Mouse (Mus musculus) myocyte (in vitro differentiated cells): ENCODE results near the gene Isyna1. TPM values are rescaled to one million over a fixed set of nuclear protein-coding genes. Genes with fewer than 3 reads are reported as not detected.

Source experiments
- H3K27me3 ChIP-seq: one replicate; pipeline ENCODE4 v1.6.1; 2011; ENCODE audit not compliant: control insufficient read depth, insufficient read depth, insufficient read length
- H3K36me3 ChIP-seq: one replicate; pipeline ENCODE4 v1.6.1; 2011; ENCODE audit not compliant: control insufficient read depth, insufficient read depth
- H3K4me2 ChIP-seq: one replicate; pipeline ENCODE4 v1.6.1; 2011; ENCODE audit warnings: low read depth, control low read depth
- H3K4me3 ChIP-seq: one replicate; pipeline ENCODE4 v1.5.1; 2011; ENCODE audit warnings: mild to moderate bottlenecking, control low read depth, moderate library complexity
- H3K79me2 ChIP-seq: one replicate; pipeline ENCODE4 v1.6.1; 2011; ENCODE audit not compliant: control insufficient read depth, insufficient read depth
- H3ac ChIP-seq: one replicate; pipeline ENCODE4 v1.6.1; 2011; ENCODE audit not compliant: control insufficient read depth, insufficient read length
- CEBPB ChIP-seq: IDR thresholded peaks from 2 replicates; pipeline ENCODE4 v1.6.1; 2011; ENCODE audit warnings: mild to moderate bottlenecking, moderate library complexity; ENCODE audit not compliant: poor library complexity, insufficient read depth, severe bottlenecking
- E2F4 ChIP-seq: IDR thresholded peaks from one replicate; pipeline ENCODE4 v1.6.1; 2011; ENCODE audit warnings: mild to moderate bottlenecking, control low read depth, moderate library complexity; ENCODE audit not compliant: insufficient read depth
- MAX ChIP-seq: IDR thresholded peaks from one replicate; pipeline ENCODE4 v1.6.1; 2011; ENCODE audit warnings: low read depth, mild to moderate bottlenecking, control low read depth
- MYOD1 ChIP-seq, 3 experiments: IDR thresholded peaks; one replicate each; pipeline ENCODE4 v1.6.1; 2011; ENCODE audit warnings: control low read depth in 2 of 3, low read depth in 2 of 3, mild to moderate bottlenecking in 2 of 3, moderate library complexity in 1 of 3; ENCODE audit not compliant: insufficient read length in 2 of 3, control insufficient read depth in 1 of 3
- MYOG ChIP-seq, 3 experiments: IDR thresholded peaks; one replicate each; pipeline ENCODE4 v1.6.1; 2011; ENCODE audit warnings: control low read depth in 2 of 3, low read depth in 2 of 3, mild to moderate bottlenecking in 2 of 3; ENCODE audit not compliant: insufficient read length in 2 of 3, control insufficient read depth in 1 of 3, insufficient read depth in 1 of 3
- POLR2A ChIP-seq: IDR thresholded peaks from one replicate; pipeline ENCODE4 v1.6.1; 2011; ENCODE audit warnings: low read depth, mild to moderate bottlenecking, control low read depth, moderate library complexity; ENCODE audit not compliant: insufficient read length
- POLR2AphosphoS2 ChIP-seq: IDR thresholded peaks from one replicate; pipeline ENCODE4 v1.6.1; 2011; ENCODE audit warnings: low read depth, control low read depth; ENCODE audit not compliant: insufficient read length
- REST ChIP-seq: IDR thresholded peaks from one replicate; pipeline ENCODE4 v1.6.1; 2011; ENCODE audit warnings: mild to moderate bottlenecking, control low read depth, moderate library complexity; ENCODE audit not compliant: insufficient read depth, insufficient read length
- SRF ChIP-seq: IDR thresholded peaks from one replicate; pipeline ENCODE4 v1.6.1; 2011; ENCODE audit warnings: low read depth; ENCODE audit not compliant: control insufficient read depth, insufficient read length
- TCF12 ChIP-seq: IDR thresholded peaks from one replicate; pipeline ENCODE4 v1.6.1; 2011; ENCODE audit warnings: mild to moderate bottlenecking, control low read depth; ENCODE audit not compliant: poor library complexity, insufficient read depth, severe bottlenecking
- TCF3 ChIP-seq: IDR thresholded peaks from one replicate; pipeline ENCODE4 v1.6.1; 2011; ENCODE audit warnings: low read depth, control low read depth; ENCODE audit not compliant: insufficient read length
- USF1 ChIP-seq: IDR thresholded peaks from one replicate; pipeline ENCODE4 v1.6.1; 2011; ENCODE audit warnings: low read depth, mild to moderate bottlenecking, control low read depth, moderate library complexity
- polyA plus RNA-seq: library from polyadenylated mRNA; unstranded; fragments of >200 nt; fragmentation: generic; extraction: Trizol; gene quantifications from one replicate; pipeline ENCODE4 v1.2.1, GENCODE M21; 2012; ENCODE audit warnings: missing spikeins

Isyna1 gene
- polyA plus RNA-seq, 1 experiment: 40.4 TPM

DNA sequence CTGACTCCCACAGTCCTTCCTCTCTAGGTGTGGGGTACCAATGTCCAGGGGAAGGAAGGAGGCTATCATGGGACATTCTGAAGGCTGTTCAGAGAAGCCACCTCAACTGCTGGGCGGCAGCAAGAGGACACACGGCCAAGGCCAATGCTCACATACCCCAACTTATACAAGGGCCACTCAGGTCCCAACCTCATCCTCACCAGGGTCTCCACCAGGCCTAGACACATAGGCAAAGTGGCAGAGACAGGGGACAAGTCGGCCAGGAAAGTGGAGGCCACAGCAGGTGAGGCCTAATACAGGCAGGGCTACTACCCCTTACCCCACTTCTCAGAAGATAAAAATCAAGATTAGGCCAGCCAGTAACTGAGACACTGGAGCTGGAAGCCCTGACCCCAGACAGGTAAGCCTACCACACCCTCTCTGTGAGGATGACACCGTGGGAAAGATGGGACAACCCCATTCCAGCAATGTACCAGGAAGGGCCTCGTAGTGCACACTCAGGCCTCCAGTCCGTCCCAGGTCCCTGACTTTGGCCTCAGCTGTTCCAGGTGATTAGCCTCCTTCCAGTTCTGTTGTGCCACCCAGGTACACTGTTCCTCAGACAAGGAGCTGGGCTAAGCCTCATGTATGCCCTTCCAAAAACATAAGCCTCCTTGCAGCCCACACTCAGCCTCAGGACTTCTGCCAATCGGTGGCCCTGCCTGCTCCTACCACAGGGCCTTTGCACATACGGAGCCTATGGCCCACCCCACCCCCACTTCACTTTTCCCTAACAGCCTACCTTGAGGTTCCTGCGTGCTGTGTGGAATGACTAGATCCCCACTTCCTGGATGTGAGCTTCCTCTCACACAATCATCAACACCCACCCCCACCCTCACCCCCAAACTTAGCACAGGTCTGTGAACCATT lies 12.0 kb downstream of the Isyna1 start:
- no peaks in the 10 kb centered on the region for H3K27me3 ChIP-seq
- no peaks in the 10 kb centered on the region for H3K36me3 ChIP-seq
- TF ChIP-seq TCF3 (no peak), TCF12 (no peak), REST (no peak), MAX (no peak), MYOD1 (IDR thresholded peaks at IDR 0.05; ENCODE audit: control insufficient read depth in 1 of 3, insufficient read length in 2 of 3, low read depth in 2 of 3) (no peak), E2F4 (no peak), POLR2AphosphoS2 (no peak), POLR2A (no peak), CEBPB (no peak), MYOG (IDR thresholded peaks at IDR 0.05; ENCODE audit: control insufficient read depth in 1 of 3, insufficient read depth in 1 of 3, insufficient read length in 2 of 3, low read depth in 2 of 3) (no peak), USF1 (no peak), SRF (no peak)
- no peak overlapping the region for H3K4me2 ChIP-seq
- H3K4me3 ChIP-seq: no peak overlapping the region
- peaks cover 6% of the 10 kb centered on the region for H3K79me2 ChIP-seq
- H3ac ChIP-seq: no peak overlapping the region

DNA sequence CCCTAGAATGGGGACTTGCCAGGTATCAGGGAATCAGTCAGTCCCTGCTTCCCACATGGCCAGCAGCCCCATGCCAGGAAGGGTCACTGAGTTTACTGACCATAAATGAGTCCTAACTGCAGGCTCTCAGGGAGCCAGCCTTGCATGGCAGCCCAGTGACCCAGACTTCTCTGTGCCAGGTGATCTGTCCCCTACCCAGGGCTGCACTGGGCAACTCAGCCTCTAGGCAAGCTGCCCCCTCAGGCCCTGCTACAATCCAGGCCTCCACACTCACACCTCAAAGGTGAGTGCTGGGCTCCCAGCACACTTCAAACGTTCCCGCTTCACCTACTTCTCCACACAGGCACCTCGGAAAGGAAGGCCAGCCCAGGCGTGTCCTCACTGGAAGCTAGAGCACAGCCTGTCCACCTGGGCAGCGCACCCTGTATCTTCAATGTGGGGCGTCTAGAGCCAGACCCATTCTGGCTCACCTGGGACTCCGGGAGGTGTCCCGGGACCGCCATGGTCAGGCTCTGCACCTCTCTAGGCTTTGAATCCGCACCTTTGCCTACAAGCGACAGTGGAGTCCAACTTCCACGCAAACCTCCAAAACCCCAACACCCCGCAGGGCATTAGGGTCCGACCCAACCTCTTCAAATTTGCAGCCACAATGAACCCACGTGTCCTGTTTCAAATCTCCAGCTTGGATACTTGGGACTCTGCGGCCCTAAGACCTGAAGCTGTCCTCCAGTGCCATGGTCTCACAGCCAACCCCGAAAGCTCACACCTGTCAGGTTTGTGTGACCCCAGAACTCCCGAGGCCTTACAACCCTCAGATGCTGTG lies 12.8 kb downstream of the Isyna1 start:
- no peaks in the 10 kb centered on the region for H3K27me3 ChIP-seq

DNA sequence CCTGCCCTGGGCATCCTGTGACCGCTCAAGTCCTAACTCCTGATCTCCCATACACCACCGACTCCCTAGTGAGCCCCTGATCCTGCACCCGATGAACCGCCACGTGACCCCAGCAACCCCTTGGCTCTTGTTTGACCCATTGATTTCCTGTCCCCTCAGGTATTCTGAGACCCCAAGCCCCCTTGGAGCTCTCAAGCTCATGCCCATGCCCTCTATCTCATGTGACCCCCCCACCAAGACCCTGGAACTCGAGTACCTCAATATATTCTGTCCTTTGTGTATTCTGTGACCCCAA lies 13.4 kb downstream of the Isyna1 start:
- no peaks in the 10 kb centered on the region for H3K27me3 ChIP-seq
- H3K79me2 ChIP-seq: peaks cover 6% of the 10 kb centered on the region
- H3K4me2 ChIP-seq: peak overlapping the region; percentile 96
- peak overlapping the region; percentile 61 for H3ac ChIP-seq
- TF ChIP-seq USF1 (peak; percentile 28), MYOD1 (IDR thresholded peaks at IDR 0.05; ENCODE audit: control insufficient read depth in 1 of 3, insufficient read length in 2 of 3, low read depth in 2 of 3) (no peak)
- peak overlapping the region; percentile 37 for H3K4me3 ChIP-seq
- no peaks in the 10 kb centered on the region for H3K36me3 ChIP-seq

More for the DNA sequence above, 12.8 kb downstream of the Isyna1 start:
- Histone ChIP-seq H3K4me3 (peak overlapping the region; percentile 37), H3ac (no peak overlapping the region), H3K4me2 (peak overlapping the region; percentile 96), H3K79me2 (peaks cover 6% of the 10 kb centered on the region), H3K36me3 (no peaks in the 10 kb centered on the region)
- TF ChIP-seq REST (no peak), MYOG (IDR thresholded peaks at IDR 0.05; ENCODE audit: control insufficient read depth in 1 of 3, insufficient read depth in 1 of 3, insufficient read length in 2 of 3, low read depth in 2 of 3) (no peak), TCF12 (no peak), SRF (no peak), POLR2A (no peak), MYOD1 (IDR thresholded peaks at IDR 0.05; ENCODE audit: control insufficient read depth in 1 of 3, insufficient read length in 2 of 3, low read depth in 2 of 3) (no peak), TCF3 (no peak)

DNA sequence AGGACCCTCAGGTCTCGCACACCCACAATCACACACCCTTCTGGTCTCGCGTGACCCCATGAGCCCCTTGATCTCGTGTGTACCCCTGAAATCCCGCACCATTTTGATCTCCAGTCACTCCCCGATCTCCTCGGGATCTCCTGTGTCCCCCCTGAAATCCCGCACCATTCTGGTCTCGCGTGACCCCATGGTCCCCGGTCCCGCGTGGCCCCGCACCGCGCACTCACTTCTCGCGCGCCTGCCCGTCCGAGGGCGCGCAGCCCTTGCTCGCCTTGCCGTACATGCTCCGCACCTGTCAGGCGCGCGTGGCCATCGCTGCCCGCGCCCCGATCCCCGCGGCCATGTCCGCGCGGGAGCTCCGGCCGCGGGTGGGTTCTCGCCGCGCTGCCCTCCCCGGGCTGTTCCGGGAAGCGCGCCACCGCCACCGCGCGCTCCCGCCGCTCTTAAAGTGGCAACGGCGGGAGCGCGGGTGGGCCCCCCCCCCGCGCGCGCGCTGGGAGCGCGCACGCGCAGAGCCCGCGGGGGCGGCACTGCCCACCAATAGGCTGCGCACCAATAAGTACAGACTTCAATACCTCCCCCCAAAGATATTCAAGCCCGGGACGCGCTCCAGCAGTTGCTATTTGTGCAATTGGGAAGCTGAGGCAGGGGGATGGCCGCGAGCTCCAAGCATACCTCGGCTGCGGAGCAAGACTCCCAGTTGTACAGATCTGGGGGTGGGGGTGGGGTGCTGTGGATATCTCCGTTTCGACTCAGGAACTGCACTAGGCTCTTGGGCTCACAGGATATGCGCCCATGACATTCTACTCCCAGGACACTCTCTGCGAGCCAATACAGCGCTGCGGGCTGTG lies 13.9 kb downstream of the Isyna1 start:
- peaks cover 6% of the 10 kb centered on the region for H3K79me2 ChIP-seq
- peak overlapping the region; percentile 37 for H3K4me3 ChIP-seq

More for the DNA sequence above, 13.9 kb downstream of the Isyna1 start:
- no peaks in the 10 kb centered on the region for H3K36me3 ChIP-seq
- no peaks in the 10 kb centered on the region for H3K27me3 ChIP-seq
- TF ChIP-seq CEBPB (no peak), TCF12 (no peak), REST (no peak), TCF3 (no peak), E2F4 (no peak), POLR2A (peak; percentile 63), POLR2AphosphoS2 (peak; percentile 48), MYOG (IDR thresholded peaks at IDR 0.05; ENCODE audit: control insufficient read depth in 1 of 3, insufficient read depth in 1 of 3, insufficient read length in 2 of 3, low read depth in 2 of 3) (peak in 2 of 3 experiments; percentile 70 to 72), MYOD1 (IDR thresholded peaks at IDR 0.05; ENCODE audit: control insufficient read depth in 1 of 3, insufficient read length in 2 of 3, low read depth in 2 of 3) (peak in 2 of 3 experiments; percentile 64 to 87), USF1 (no peak), SRF (no peak)
- peak overlapping the region; percentile 61 for H3ac ChIP-seq
- peak overlapping the region; percentile 96 for H3K4me2 ChIP-seq
